Mouse (Mus musculus): ENCODE data around the gene Stau1. TPM values are rescaled to one million over a fixed set of nuclear protein-coding genes. Genes with fewer than 3 reads are reported as not detected.

The Stau1 gene
- polyA plus RNA-seq, 1 experiment from 2014 or later, result 85.7 TPM

DNA sequence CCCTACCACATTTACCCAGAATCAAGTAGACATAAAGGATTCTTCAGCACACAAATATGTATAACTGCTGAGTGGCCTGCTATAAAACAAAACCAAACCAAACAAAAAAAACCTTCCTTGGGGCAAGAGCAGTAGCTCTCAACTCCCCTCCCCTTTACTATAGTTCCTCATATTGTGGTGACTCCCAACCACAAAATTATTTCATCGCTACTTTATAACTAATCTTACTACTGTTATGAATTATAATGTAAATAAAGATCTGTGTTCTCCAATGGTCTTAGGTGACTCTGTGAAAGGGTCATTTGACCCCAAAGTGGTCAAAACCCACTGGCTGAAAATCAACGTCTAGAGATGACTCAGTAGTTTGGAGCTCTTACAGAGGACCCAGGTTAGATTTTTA lies 15.9 kb downstream of the Stau1 start:
- Histone ChIP-seq H3K4me2 (no peak overlapping the region), H3K4me3 (no peak overlapping the region), H3K27ac (no peak overlapping the region), H3K36me3 (no peaks in the 10 kb centered on the region), H3K9me3 (no peaks in the 10 kb centered on the region), H3K27me3 (no peaks in the 10 kb centered on the region), H3K4me1 (no peaks in the 10 kb centered on the region), H3K9ac (no peak overlapping the region)
- ATAC-seq (ENCODE audit: borderline replicate concordance, extremely low read depth, low FRiP score, low TSS enrichment), result no peak
- 62% methylated on average over 2 of the region's 2 CpGs for WGBS

GRCm38 (mm10) chr2:166977490-166977889 lies 18.6 kb downstream of the Stau1 start:
- Histone ChIP-seq H3K27me3 (no peaks in the 10 kb centered on the region), H3K4me1 (no peaks in the 10 kb centered on the region), H3K4me2 (no peak overlapping the region), H3K27ac (no peak overlapping the region), H3K36me3 (no peaks in the 10 kb centered on the region), H3K9ac (no peak overlapping the region), H3K9me3 (no peaks in the 10 kb centered on the region), H3K4me3 (no peak overlapping the region)
- ATAC-seq (ENCODE audit: borderline replicate concordance, extremely low read depth, low FRiP score, low TSS enrichment), result no peak
- WGBS, result 82% methylated on average over 3 of the region's 3 CpGs

GRCm38 (mm10) chr2:166976356-166976755 lies 19.7 kb downstream of the Stau1 start:
- H3K9me3 ChIP-seq, result no peaks in the 10 kb centered on the region
- H3K36me3 ChIP-seq, result no peaks in the 10 kb centered on the region
- no peak overlapping the region for H3K27ac ChIP-seq
- no peaks in the 10 kb centered on the region for H3K27me3 ChIP-seq
- no peak overlapping the region for H3K4me3 ChIP-seq
- no peak overlapping the region for H3K4me2 ChIP-seq
- no peaks in the 10 kb centered on the region for H3K4me1 ChIP-seq
- 74% methylated on average over 3 of the region's 3 CpGs for WGBS
- no peak for ATAC-seq (ENCODE audit: borderline replicate concordance, extremely low read depth, low FRiP score, low TSS enrichment)
- no peak overlapping the region for H3K9ac ChIP-seq

DNA sequence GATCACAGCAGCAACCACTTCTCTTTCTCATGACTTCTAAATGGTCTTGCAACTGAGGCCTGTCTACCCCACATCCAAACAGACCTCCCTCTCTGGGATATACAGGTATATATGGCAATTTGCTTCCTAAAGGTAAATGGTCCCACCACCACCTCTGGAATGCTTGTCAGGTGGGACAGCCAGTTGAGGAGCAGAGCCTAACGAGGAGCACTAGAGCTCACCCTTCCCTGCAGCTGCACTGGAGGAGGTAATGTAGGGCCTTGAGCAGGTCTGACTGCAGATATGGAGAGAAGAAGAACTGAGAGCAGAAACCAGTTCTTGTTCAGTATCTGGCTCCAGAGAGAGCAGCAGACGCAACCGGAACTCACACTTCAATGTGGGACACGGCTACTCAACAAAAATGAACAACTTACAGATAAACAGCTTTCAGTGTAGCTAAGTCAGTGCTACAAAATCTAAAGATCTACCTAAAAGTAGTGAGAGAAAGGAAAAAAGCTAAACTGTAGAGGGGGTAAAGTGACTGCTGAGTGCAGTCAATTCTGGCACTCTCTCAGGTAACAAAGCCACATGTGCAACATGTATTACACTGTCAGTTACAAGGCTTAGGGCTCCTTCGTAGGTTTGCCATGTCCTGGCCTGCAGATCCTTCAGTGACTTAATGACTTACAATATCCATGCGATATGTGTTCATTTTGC lies 21.8 kb downstream of the Stau1 start:
- ATAC-seq (ENCODE audit: borderline replicate concordance, extremely low read depth, low FRiP score, low TSS enrichment), result no peak
- no peak overlapping the region for H3K4me2 ChIP-seq
- no peak overlapping the region for H3K9ac ChIP-seq
- no peak overlapping the region for H3K4me3 ChIP-seq
- H3K9me3 ChIP-seq, result no peaks in the 10 kb centered on the region
- no peak overlapping the region for H3K27ac ChIP-seq
- 70% methylated on average over 6 of the region's 6 CpGs for WGBS
- no peaks in the 10 kb centered on the region for H3K4me1 ChIP-seq
- H3K27me3 ChIP-seq, result no peaks in the 10 kb centered on the region
- no peaks in the 10 kb centered on the region for H3K36me3 ChIP-seq

GRCm38 (mm10) chr2:166973153-166973552 lies 22.9 kb downstream of the Stau1 start:
- H3K9me3 ChIP-seq, result no peaks in the 10 kb centered on the region
- H3K4me2 ChIP-seq, result no peak overlapping the region
- H3K27me3 ChIP-seq, result no peaks in the 10 kb centered on the region
- no peak for ATAC-seq (ENCODE audit: borderline replicate concordance, extremely low read depth, low FRiP score, low TSS enrichment)
- no peak overlapping the region for H3K9ac ChIP-seq
- no peak overlapping the region for H3K4me3 ChIP-seq
- H3K27ac ChIP-seq, result no peak overlapping the region
- H3K36me3 ChIP-seq, result no peaks in the 10 kb centered on the region
- WGBS, result 60% methylated on average over 1 of the region's 1 CpGs
- no peaks in the 10 kb centered on the region for H3K4me1 ChIP-seq

DNA sequence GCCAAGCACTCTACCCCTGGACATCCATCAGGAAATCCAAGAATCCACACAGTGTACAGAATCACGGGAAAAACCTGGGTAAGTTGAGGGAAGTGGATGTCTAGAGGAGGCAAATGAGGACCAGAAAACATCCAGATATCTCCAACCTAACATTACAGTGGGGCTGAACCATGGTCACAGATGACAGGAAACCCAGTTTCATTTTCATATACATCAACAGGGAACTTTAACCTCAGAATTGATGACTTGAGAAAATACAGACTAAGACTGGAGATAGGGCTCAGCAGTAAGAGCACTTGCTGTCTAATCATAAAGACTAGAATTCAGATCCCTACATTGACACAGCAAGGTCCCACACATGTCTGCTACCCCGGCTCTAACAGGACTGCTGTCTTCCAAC lies 31.3 kb downstream of the Stau1 start:
- Histone ChIP-seq H3K9ac (no peak overlapping the region), H3K27ac (no peak overlapping the region), H3K4me2 (no peak overlapping the region), H3K4me3 (no peak overlapping the region), H3K36me3 (peaks cover 10% of the 10 kb centered on the region), H3K9me3 (no peaks in the 10 kb centered on the region), H3K27me3 (no peaks in the 10 kb centered on the region), H3K4me1 (no peaks in the 10 kb centered on the region)
- WGBS, result 72% methylated on average over 2 of the region's 2 CpGs
- ATAC-seq (ENCODE audit: borderline replicate concordance, extremely low read depth, low FRiP score, low TSS enrichment), result no peak

- WGBS, result 78% methylated on average over 8 of the region's 8 CpGs
- Histone ChIP-seq H3K27ac (no peak overlapping the region), H3K4me3 (no peak overlapping the region), H3K4me2 (no peak overlapping the region), H3K4me1 (no peaks in the 10 kb centered on the region), H3K27me3 (no peaks in the 10 kb centered on the region), H3K9me3 (no peaks in the 10 kb centered on the region), H3K36me3 (peaks cover 22% of the 10 kb centered on the region), H3K9ac (no peak overlapping the region)
- ATAC-seq (ENCODE audit: borderline replicate concordance, extremely low read depth, low FRiP score, low TSS enrichment), result no peak
Observed at GRCm38 (mm10) chr2:166963257-166963656, 32.8 kb downstream of the Stau1 start.

DNA sequence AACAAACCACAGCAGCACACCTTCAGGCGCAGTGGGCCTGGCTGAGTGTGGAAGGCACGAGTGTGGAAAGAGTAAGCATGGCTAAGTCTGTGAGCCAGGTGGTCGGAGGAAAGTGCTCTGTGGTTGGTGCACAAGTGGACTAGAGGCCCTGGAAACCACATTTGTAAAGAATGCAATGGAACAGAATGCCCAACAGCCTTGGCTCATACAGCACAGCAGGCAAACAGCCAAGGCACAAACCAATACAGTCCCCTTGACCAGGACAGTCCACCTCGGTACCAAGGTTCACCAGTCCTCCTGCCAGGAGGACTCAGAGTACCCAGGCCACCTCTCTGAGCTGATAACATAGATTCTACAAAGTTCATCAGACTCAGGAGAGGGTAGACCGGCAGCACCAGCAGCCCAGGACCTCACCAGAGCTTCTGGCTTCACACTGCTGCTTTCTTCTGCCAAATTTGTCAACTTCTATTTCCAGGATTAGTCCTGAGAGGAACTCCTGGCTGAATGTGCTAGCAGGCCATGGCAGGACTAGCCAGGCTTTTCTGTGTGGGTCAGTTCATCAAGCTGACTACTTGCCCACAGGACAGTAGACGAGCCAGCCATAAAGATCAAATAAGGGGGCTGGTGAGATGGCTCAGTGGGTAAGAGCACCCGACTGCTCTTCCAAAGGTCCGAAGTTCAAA lies 35.3 kb downstream of the Stau1 start:
- whole genome bisulfite sequencing, result 87% methylated on average over 8 of the region's 8 CpGs

DNA sequence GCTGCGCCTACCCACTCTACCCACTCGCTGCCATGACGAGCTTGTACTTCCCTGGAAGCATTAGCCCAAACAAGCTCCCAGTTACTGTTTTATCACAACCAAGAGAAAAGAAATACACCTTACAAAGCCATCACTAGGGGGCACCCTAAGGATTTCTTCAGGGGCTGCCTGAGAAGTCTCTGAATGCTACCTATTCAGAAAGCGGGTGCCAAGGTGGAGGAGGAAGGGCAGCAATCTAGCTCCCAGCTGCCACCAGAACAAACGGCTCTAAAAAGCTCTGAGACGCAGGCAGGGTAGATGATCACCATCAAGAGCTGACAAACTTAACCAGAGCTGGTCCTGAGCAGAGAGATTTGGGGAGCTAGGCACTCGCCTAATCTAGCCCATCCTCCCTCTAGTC lies 39.3 kb downstream of the Stau1 start:
- H3K9ac ChIP-seq, result no peak overlapping the region
- peaks cover 60% of the 10 kb centered on the region for H3K36me3 ChIP-seq
- H3K4me3 ChIP-seq, result no peak overlapping the region
- ATAC-seq (ENCODE audit: borderline replicate concordance, extremely low read depth, low FRiP score, low TSS enrichment), result no peak
- no peaks in the 10 kb centered on the region for H3K4me1 ChIP-seq
- WGBS, result 53% methylated on average over 7 of the region's 7 CpGs
- H3K27me3 ChIP-seq, result no peaks in the 10 kb centered on the region
- H3K9me3 ChIP-seq, result no peaks in the 10 kb centered on the region
- H3K27ac ChIP-seq, result no peak overlapping the region
- no peak overlapping the region for H3K4me2 ChIP-seq

More for the DNA sequence above, 35.3 kb downstream of the Stau1 start:
- Histone ChIP-seq H3K4me2 (no peak overlapping the region), H3K9ac (no peak overlapping the region), H3K36me3 (peaks cover 35% of the 10 kb centered on the region), H3K27me3 (no peaks in the 10 kb centered on the region), H3K4me1 (no peaks in the 10 kb centered on the region), H3K9me3 (no peaks in the 10 kb centered on the region), H3K27ac (no peak overlapping the region), H3K4me3 (no peak overlapping the region)
- no peak for ATAC-seq (ENCODE audit: borderline replicate concordance, extremely low read depth, low FRiP score, low TSS enrichment)

- 82% methylated on average over 6 of the region's 6 CpGs for WGBS
- H3K27me3 ChIP-seq, result no peaks in the 10 kb centered on the region
- H3K4me2 ChIP-seq, result no peak overlapping the region
Observed at GRCm38 (mm10) chr2:166952151-166952550, 43.9 kb downstream of the Stau1 start.

DNA sequence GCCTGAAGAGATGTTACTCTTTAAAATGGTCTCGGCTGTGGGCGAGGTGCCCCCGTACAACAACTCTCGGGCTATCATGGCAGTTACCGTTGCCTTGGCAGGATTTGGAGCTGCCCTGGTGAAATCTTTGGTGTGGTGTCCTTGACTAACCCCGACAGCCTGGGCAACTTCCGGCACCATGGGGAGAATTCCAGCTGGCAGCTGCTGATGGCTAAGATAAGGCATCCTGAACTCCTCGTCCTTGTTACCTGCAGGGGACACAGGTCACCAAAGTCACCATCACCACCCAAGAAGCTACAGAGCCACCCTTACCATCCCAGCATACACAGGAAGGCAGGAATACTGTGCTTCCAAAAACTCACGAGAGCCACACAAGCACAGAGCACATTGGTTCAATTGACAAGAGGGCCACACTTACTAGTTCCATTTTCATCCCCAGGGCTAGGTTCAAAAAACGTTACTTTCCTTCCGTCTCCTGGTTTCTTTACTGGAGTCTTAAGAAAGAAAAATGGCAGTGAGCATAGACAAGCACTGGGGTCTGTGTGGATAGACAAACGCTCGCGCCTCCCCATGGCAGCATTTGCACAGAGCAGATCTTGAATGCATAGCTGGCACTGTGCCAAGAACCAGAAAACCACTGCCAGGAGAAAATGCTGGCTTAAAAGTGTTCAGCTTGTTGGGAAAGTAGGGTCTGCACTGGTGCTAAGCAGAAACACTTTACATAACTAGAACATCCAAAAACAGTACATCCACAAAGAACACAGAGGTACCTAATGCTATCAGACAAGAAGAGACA lies 45.0 kb downstream of the Stau1 start:
- no peak; the same call in 1 of the 2 replicates for ATAC-seq (ENCODE audit: borderline replicate concordance, extremely low read depth, low FRiP score, low TSS enrichment)
- Histone ChIP-seq H3K9ac (no peak overlapping the region), H3K36me3 (peaks cover 82% of the 10 kb centered on the region), H3K4me2 (no peak overlapping the region), H3K27me3 (no peaks in the 10 kb centered on the region), H3K27ac (no peak overlapping the region), H3K9me3 (no peaks in the 10 kb centered on the region), H3K4me1 (no peaks in the 10 kb centered on the region; the same call in 1 of the 2 replicates), H3K4me3 (no peak overlapping the region)
- WGBS, result 67% methylated on average over 14 of the region's 14 CpGs

More at GRCm38 (mm10) chr2:166952151-166952550, 43.9 kb downstream of the Stau1 start:
- no peak overlapping the region for H3K4me3 ChIP-seq
- H3K9me3 ChIP-seq, result no peaks in the 10 kb centered on the region
- H3K36me3 ChIP-seq, result peaks cover 81% of the 10 kb centered on the region
- ATAC-seq (ENCODE audit: borderline replicate concordance, extremely low read depth, low FRiP score, low TSS enrichment), result no peak
- H3K4me1 ChIP-seq, result no peaks in the 10 kb centered on the region; the same call in 1 of the 2 replicates
- no peak overlapping the region for H3K9ac ChIP-seq
- no peak overlapping the region for H3K27ac ChIP-seq

DNA sequence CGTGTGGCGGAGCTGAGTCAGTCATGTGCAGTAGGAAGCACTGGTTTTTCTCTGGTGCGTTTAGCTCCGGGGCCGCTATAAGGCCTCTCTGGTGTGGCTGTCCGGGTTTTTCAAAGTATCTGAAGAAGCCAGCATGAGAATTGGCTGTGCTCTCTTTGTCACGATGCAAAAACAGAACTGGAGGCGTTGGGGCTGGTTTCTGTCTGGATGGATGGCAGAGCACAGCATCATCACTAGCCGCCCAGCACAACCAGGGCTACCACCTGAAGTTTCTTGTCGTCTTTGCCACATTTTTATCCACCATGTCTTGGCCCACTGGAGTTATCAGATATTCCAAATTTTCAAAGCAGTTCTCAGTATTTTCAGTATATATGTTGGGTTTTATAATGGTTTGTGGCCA lies 47.2 kb downstream of the Stau1 start:
- Histone ChIP-seq H3K9ac (no peak overlapping the region), H3K9me3 (no peaks in the 10 kb centered on the region), H3K36me3 (peaks cover 91% of the 10 kb centered on the region), H3K4me1 (no peaks in the 10 kb centered on the region; the same call in 1 of the 2 replicates), H3K27ac (no peak overlapping the region), H3K4me3 (no peak overlapping the region), H3K27me3 (no peaks in the 10 kb centered on the region), H3K4me2 (no peak overlapping the region)
- 85% methylated on average over 10 of the region's 10 CpGs for WGBS
- no peak for ATAC-seq (ENCODE audit: borderline replicate concordance, extremely low read depth, low FRiP score, low TSS enrichment)

All from lung, embryonic 15.5 days (tissue).